18 mouse cellular contexts compared by ENCODE assay signal in the genomic region with DNA sequence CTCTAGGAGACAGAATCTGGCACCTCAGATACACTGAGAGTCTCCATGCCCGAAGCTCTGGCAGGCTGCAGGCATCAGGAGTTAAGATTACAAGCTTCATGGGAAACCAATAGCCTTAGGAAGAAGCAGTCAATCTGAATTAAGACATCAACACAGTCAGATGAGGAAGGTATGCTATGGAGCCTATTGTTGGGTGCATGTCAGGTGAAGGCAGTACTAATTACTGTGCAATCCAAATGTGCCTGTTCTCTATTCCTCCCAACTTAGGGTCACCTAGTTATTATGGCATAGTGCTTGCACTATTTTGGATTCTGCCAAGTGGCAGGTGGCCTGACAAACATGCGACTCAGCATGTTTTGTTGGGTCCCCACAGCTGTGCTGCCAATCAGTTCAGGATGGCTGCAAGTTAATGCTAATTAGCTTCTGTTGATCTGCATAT. TPM values are rescaled to one million over a fixed set of nuclear protein-coding genes. Genes with fewer than 3 reads are reported as not detected.
DNase-seq lines count a peak whose midpoint lies in the region; ATAC-seq lines count a peak whose summit lies in the region.
"Had no signal": no experiment of that assay in that cellular context is flagged by ENCODE, and none has a peak within 500 bp of the region (broad histone marks: within the 10 kb centered on the region; RNA-seq: fewer than 3 reads in every experiment).

No protein-coding gene starts in this region.

- H3K4me1 ChIP-seq in hindbrain, embryonic 15.5 days (replicated peaks): no peaks in the 10 kb centered on the region
- peaks cover 6% of the 10 kb centered on the region for H3K4me1 ChIP-seq in midbrain, embryonic 12.5 days
- no peaks in the 10 kb centered on the region for H3K4me1 ChIP-seq in limb, embryonic 10.5 days
- no peaks in the 10 kb centered on the region for H3K4me1 ChIP-seq in kidney, embryonic 14.5 days (ENCODE audit: control insufficient read depth, insufficient read depth, low read length)
- H3K4me1 ChIP-seq: heart, embryonic 15.5 days; intestine, embryonic 15.5 days; limb, embryonic 15.5 days; lung, embryonic 15.5 days had no signal

- H3K27me3 ChIP-seq in hindbrain, embryonic 15.5 days: no peaks in the 10 kb centered on the region
- H3K27me3 ChIP-seq in midbrain, embryonic 12.5 days: no peaks in the 10 kb centered on the region
- no peaks in the 10 kb centered on the region for H3K27me3 ChIP-seq in limb, embryonic 10.5 days (ENCODE audit: low read depth, poor library complexity, severe bottlenecking)
- no peaks in the 10 kb centered on the region for H3K27me3 ChIP-seq in kidney, embryonic 14.5 days (ENCODE audit: control insufficient read depth, insufficient read depth, low read length)
- H3K27me3 ChIP-seq: heart, embryonic 15.5 days; intestine, embryonic 15.5 days; limb, embryonic 15.5 days; lung, embryonic 15.5 days had no signal

- ATAC-seq in hindbrain, embryonic 15.5 days (ENCODE audit: low FRiP score, low read depth): peak; percentile 76
- peak; percentile 81 for ATAC-seq in midbrain, embryonic 12.5 days (ENCODE audit: low FRiP score, low read depth)
- no peak for ATAC-seq in kidney, embryonic 14.5 days (ENCODE audit: low FRiP score, low TSS enrichment)
- ATAC-seq: intestine, embryonic 15.5 days had no signal

- intact Hi-C loops in gastrocnemius, postnatal 14 days (cut with DNase I; ENCODE audit: low total_unique reads): no loop called here

- DNase-seq in gastrocnemius, postnatal 14 days: peak; percentile 12
- no peak for DNase-seq in gastrocnemius, adult 8-10 months (ENCODE audit: low spot score in 2 of 2)
- DNase-seq in brain, embryonic 18.5 days (ENCODE audit: low read depth, low spot score): peak; percentile 64
- no peak for DNase-seq in adrenal gland, adult 18-20 months (ENCODE audit: low spot score in 2 of 2)
- no peak for DNase-seq in limb, embryonic 10.5 days (ENCODE audit: low spot score)
- DNase-seq: adrenal gland, adult 2 months; cerebellum, adult 11 months; embryo, embryonic 11 days; kidney, postnatal 36 days; thymus, postnatal 14 days had no signal

- H3K36me3 ChIP-seq in hindbrain, embryonic 15.5 days: no peaks in the 10 kb centered on the region
- H3K36me3 ChIP-seq in midbrain, embryonic 12.5 days: no peaks in the 10 kb centered on the region
- H3K36me3 ChIP-seq in limb, embryonic 10.5 days: no peaks in the 10 kb centered on the region
- H3K36me3 ChIP-seq in kidney, embryonic 14.5 days (ENCODE audit: control insufficient read depth, insufficient read depth, low read length): no peaks in the 10 kb centered on the region
- H3K36me3 ChIP-seq: heart, embryonic 15.5 days; intestine, embryonic 15.5 days; limb, embryonic 15.5 days; lung, embryonic 15.5 days had no signal

- H3K9me3 ChIP-seq in hindbrain, embryonic 15.5 days: no peaks in the 10 kb centered on the region
- no peaks in the 10 kb centered on the region for H3K9me3 ChIP-seq in midbrain, embryonic 12.5 days
- no peaks in the 10 kb centered on the region for H3K9me3 ChIP-seq in limb, embryonic 10.5 days (replicated peaks)
- no peaks in the 10 kb centered on the region for H3K9me3 ChIP-seq in kidney, embryonic 14.5 days (ENCODE audit: control insufficient read depth, low read length)
- H3K9me3 ChIP-seq: heart, embryonic 15.5 days; intestine, embryonic 15.5 days; limb, embryonic 15.5 days; lung, embryonic 15.5 days had no signal

- 29% methylated on average over 2 of the region's 2 CpGs for WGBS in hindbrain, embryonic 15.5 days
- WGBS in midbrain, embryonic 12.5 days: 52% methylated on average over 2 of the region's 2 CpGs
- 74% methylated on average over 2 of the region's 2 CpGs for WGBS in limb, embryonic 10.5 days
- 89% methylated on average over 2 of the region's 2 CpGs for WGBS in kidney, embryonic 14.5 days

- no peak overlapping the region for H3K4me3 ChIP-seq in hindbrain, embryonic 15.5 days
- no peak overlapping the region for H3K4me3 ChIP-seq in midbrain, embryonic 12.5 days
- H3K4me3 ChIP-seq in limb, embryonic 10.5 days: no peak overlapping the region
- H3K4me3 ChIP-seq in kidney, embryonic 14.5 days (ENCODE audit: low read length): no peak overlapping the region
- H3K4me3 ChIP-seq: heart, embryonic 15.5 days; intestine, embryonic 15.5 days; limb, embryonic 15.5 days; lung, embryonic 15.5 days had no signal

- H3K9ac ChIP-seq in hindbrain, embryonic 15.5 days: no peak overlapping the region
- H3K9ac ChIP-seq in midbrain, embryonic 12.5 days (replicated peaks): no peak overlapping the region
- H3K9ac ChIP-seq in kidney, embryonic 14.5 days (ENCODE audit: low read depth, low read length): no peak overlapping the region
- H3K9ac ChIP-seq: heart, embryonic 15.5 days; intestine, embryonic 15.5 days; limb, embryonic 15.5 days; lung, embryonic 15.5 days had no signal

- H3K4me2 ChIP-seq in hindbrain, embryonic 15.5 days: no peak overlapping the region
- no peak overlapping the region for H3K4me2 ChIP-seq in midbrain, embryonic 12.5 days (replicated peaks)
- H3K4me2 ChIP-seq in kidney, embryonic 14.5 days (replicated peaks; ENCODE audit: low read depth, low read length): no peak overlapping the region
- H3K4me2 ChIP-seq: heart, embryonic 15.5 days; intestine, embryonic 15.5 days; limb, embryonic 15.5 days; lung, embryonic 15.5 days had no signal

- no peak overlapping the region for H3K27ac ChIP-seq in hindbrain, embryonic 15.5 days (replicated peaks)
- 0 out of 2 replicates have a peak overlapping the region, but pooled peaks have one; percentile 2 for H3K27ac ChIP-seq in midbrain, embryonic 12.5 days (replicated peaks)
- H3K27ac ChIP-seq in limb, embryonic 10.5 days: no peak overlapping the region
- H3K27ac ChIP-seq in kidney, embryonic 14.5 days (ENCODE audit: low read depth, low read length): no peak overlapping the region
- H3K27ac ChIP-seq: heart, embryonic 15.5 days; intestine, embryonic 15.5 days; limb, embryonic 15.5 days; lung, embryonic 15.5 days had no signal

RNA-seq across cellular contexts. Expression of a gene that starts 53.0 kb away (rescaled TPM):
- total RNA-seq in gastrocnemius, postnatal 14 days (2021): not detected
- not detected for total RNA-seq in gastrocnemius, adult 8-10 months (2022)
- not detected in 2 replicates for polyA plus RNA-seq in hindbrain, embryonic 15.5 days (2015; fragmentation: Nextera tagmentation; extraction: Ambion mirVana)
- not detected in 2 replicates for polyA plus RNA-seq in midbrain, embryonic 12.5 days (2016; fragmentation: Nextera tagmentation; extraction: Ambion mirVana)
- total RNA-seq in adrenal gland, adult 18-20 months (2021): not detected
- polyA plus RNA-seq in limb, embryonic 10.5 days (2016; fragmentation: Nextera tagmentation; extraction: Ambion mirVana): not detected in 2 replicates
- polyA plus RNA-seq in kidney, embryonic 14.5 days (2014; fragmentation: Nextera tagmentation; extraction: Ambion mirVana): not detected in 2 replicates
- total RNA-seq: adrenal gland, adult 2 months; gastrocnemius, postnatal 4 days had no signal
- polyA plus RNA-seq: adrenal gland, adult 2 months; heart, embryonic 15.5 days; intestine, embryonic 15.5 days; limb, embryonic 15.5 days; lung, embryonic 15.5 days had no signal

Comparison
In these comparisons a context has a peak if more than half of its experiments do, and no peak if none do; other contexts are left out.
1. DNase-seq: peak in gastrocnemius, postnatal 14 days (single experiment) and brain, embryonic 18.5 days (single experiment); none in gastrocnemius, adult 8-10 months (0 of 2), adrenal gland, adult 18-20 months (0 of 2) and limb, embryonic 10.5 days (single experiment).